Mouse (Mus musculus) fibroblast of lung, adult 2 months (primary cell): ENCODE data around the gene Mup10.
"Not testable (repeated sequence)": the region's sequence is repeated elsewhere in the genome, so short reads cannot be mapped to it uniquely, and the experiment has no call there.

Source experiments
- DNase-seq: peaks from one replicate; pipeline ENCODE4 v3.0.0-alpha.2; 2011; ENCODE audit warnings: low read depth

Gene Mup10

GRCm38 (mm10) chr4:60582099-60582498 lies at the start of gene Mup10:
TSS of gene Mup10 (minus strand) at chr4:60582199.
- not testable (repeated sequence) for DNase-seq
